Comparison of ENCODE assay signal across 16 mouse cellular contexts in the genomic region with DNA sequence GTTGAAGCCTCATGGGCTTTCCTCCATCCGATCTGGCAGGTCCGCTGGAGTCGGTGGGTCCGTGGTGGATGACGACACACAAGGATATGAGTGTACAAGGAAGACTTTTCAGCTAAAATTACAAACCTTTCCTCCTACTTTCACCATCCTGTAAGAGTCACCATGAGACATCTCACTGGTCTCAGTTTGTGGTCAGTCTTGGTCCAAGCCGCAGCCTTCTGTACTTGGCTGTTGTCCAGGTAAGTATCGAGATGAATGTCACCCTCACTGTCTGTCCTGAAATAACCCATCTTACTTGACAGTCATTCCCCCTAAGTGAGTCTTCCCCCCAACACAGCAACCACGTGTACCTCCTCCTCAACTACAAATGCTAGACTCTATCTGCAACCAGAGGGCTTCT.
"Had no signal": no experiment of that assay in that cellular context is flagged by ENCODE, and none has a peak within 500 bp of the region (broad histone marks: within the 10 kb centered on the region; RNA-seq: fewer than 3 reads in every experiment).

No protein-coding gene starts in this region.

- ATAC-seq: intestine, postnatal 0 days; lung, postnatal 0 days; midbrain, embryonic 13.5 days had no signal

- H3K4me2 ChIP-seq: liver, embryonic 11.5 days; liver, embryonic 15.5 days; midbrain, embryonic 13.5 days; neural tube, embryonic 15.5 days had no signal

- H3K27me3 ChIP-seq: liver, embryonic 15.5 days; midbrain, embryonic 13.5 days; neural tube, embryonic 15.5 days had no signal

- H3K36me3 ChIP-seq: limb, embryonic 10.5 days; liver, embryonic 15.5 days; midbrain, embryonic 13.5 days; neural tube, embryonic 15.5 days had no signal

- DNase-seq: kidney, adult 9 months; kidney, postnatal 25 days; lung, adult 2 months; lung, postnatal 36 days; right cerebral cortex, adult 18-20 months; right cerebral cortex, postnatal 25 days; thymus, adult 18-20 months; thymus, postnatal 14 days had no signal

- H3K9ac ChIP-seq: liver, embryonic 15.5 days; midbrain, embryonic 13.5 days; neural tube, embryonic 15.5 days had no signal

- H3K4me1 ChIP-seq: liver, embryonic 15.5 days; midbrain, embryonic 13.5 days; neural tube, embryonic 15.5 days had no signal

- H3K9me3 ChIP-seq: limb, embryonic 10.5 days; liver, embryonic 15.5 days; midbrain, embryonic 13.5 days; neural tube, embryonic 15.5 days had no signal

- H3K27ac ChIP-seq: limb, embryonic 10.5 days; liver, embryonic 15.5 days; midbrain, embryonic 13.5 days; neural tube, embryonic 15.5 days; stomach, postnatal 0 days had no signal

- H3K4me3 ChIP-seq: limb, embryonic 10.5 days; liver, embryonic 15.5 days; midbrain, embryonic 13.5 days; neural tube, embryonic 15.5 days had no signal
